Mouse (Mus musculus) gastrocnemius, postnatal 36 days (tissue): ENCODE measurements at regions not wholly inside any gene's neighbourhood (a gene's known extent, or its start where the extent isn't known, plus 50 kb on each side); places are given as distances from the start of the nearest gene placed in this dataset.

Experiments used
- DNase-seq, 2 experiments: peaks; one replicate each; pipeline ENCODE4 v3.0.0; 2022
- intact Hi-C: fragments of 180-260 bp; cut with DNase I; formaldehyde crosslinking; loops from one replicate; pipeline ENCODE4 v1.15.1; 2025

GRCm38 (mm10) chr7:61308268-61308667 lies 1038.1 kb upstream of the Ndn start:
- no peak for DNase-seq
- intact Hi-C loops = loop anchor here (10.0 kb wide), 1 partner anchor 177 kb away; no protein-coding TSS in a partner anchor

GRCm38 (mm10) chr7:61311179-61311921 lies 1035.0 kb upstream of the Ndn start:
- DNase-seq = no peak
- intact Hi-C loops = no loop called here
